Mouse (Mus musculus) myocyte (in vitro differentiated cells): ENCODE measurements at regions not wholly inside any gene's neighbourhood (a gene's known extent, or its start where the extent isn't known, plus 50 kb on each side); places are given as distances from the start of the nearest gene placed in this dataset.

Experiments
- E2F4 ChIP-seq: IDR thresholded peaks from one replicate; pipeline ENCODE4 v1.6.1; 2011; ENCODE audit warnings: mild to moderate bottlenecking, control low read depth, moderate library complexity; ENCODE audit not compliant: insufficient read depth
- MYOD1 ChIP-seq, 3 experiments: IDR thresholded peaks; one replicate each; pipeline ENCODE4 v1.6.1; 2011; ENCODE audit warnings: control low read depth in 2 of 3, low read depth in 2 of 3, mild to moderate bottlenecking in 2 of 3, moderate library complexity in 1 of 3; ENCODE audit not compliant: insufficient read length in 2 of 3, control insufficient read depth in 1 of 3
- MYOG ChIP-seq, 3 experiments: IDR thresholded peaks; one replicate each; pipeline ENCODE4 v1.6.1; 2011; ENCODE audit warnings: control low read depth in 2 of 3, low read depth in 2 of 3, mild to moderate bottlenecking in 2 of 3; ENCODE audit not compliant: insufficient read length in 2 of 3, control insufficient read depth in 1 of 3, insufficient read depth in 1 of 3
- POLR2A ChIP-seq: IDR thresholded peaks from one replicate; pipeline ENCODE4 v1.6.1; 2011; ENCODE audit warnings: low read depth, mild to moderate bottlenecking, control low read depth, moderate library complexity; ENCODE audit not compliant: insufficient read length
- POLR2AphosphoS2 ChIP-seq: IDR thresholded peaks from one replicate; pipeline ENCODE4 v1.6.1; 2011; ENCODE audit warnings: low read depth, control low read depth; ENCODE audit not compliant: insufficient read length
- TCF3 ChIP-seq: IDR thresholded peaks from one replicate; pipeline ENCODE4 v1.6.1; 2011; ENCODE audit warnings: low read depth, control low read depth; ENCODE audit not compliant: insufficient read length

- TF ChIP-seq POLR2AphosphoS2 = no peak
- TF ChIP-seq MYOG (IDR thresholded peaks at IDR 0.05; ENCODE audit: control insufficient read depth in 1 of 3, insufficient read depth in 1 of 3, insufficient read length in 2 of 3, low read depth in 2 of 3) = no peak
- no peak for TF ChIP-seq TCF3
- TF ChIP-seq POLR2A = no peak
- TF ChIP-seq E2F4 = no peak
- TF ChIP-seq MYOD1 (IDR thresholded peaks at IDR 0.05; ENCODE audit: control insufficient read depth in 1 of 3, insufficient read length in 2 of 3, low read depth in 2 of 3) = no peak
Measured at GRCm38 (mm10) chr10:111410121-111410520, 62.9 kb upstream of the Nap1l1 start.
